Mouse (Mus musculus) midbrain, embryonic 13.5 days (tissue): ENCODE measurements at regions not wholly inside any gene's neighbourhood (a gene's known extent, or its start where the extent isn't known, plus 50 kb on each side); places are given as distances from the start of the nearest gene placed in this dataset.

Experiments
- ATAC-seq: fragments of 200-750 bp; cut with Nextera tagmentation; 2 replicates; pipeline ENCODE4 v1.8.0; 2017; ENCODE audit warnings: mild to moderate bottlenecking, moderate TSS enrichment, moderate library complexity
- H3K27ac ChIP-seq: fragments of 300-500 bp; sonication (generic); 2 replicates; pipeline ENCODE4 v1.5.1; 2015; ENCODE audit warnings: inconsistent platforms, mild to moderate bottlenecking, moderate library complexity
- H3K27me3 ChIP-seq: fragments of 300-500 bp; sonication (generic); 2 replicates; pipeline ENCODE4 v1.6.1; 2015; ENCODE audit warnings: mild to moderate bottlenecking, inconsistent platforms
- H3K36me3 ChIP-seq: fragments of 300-500 bp; sonication (generic); 2 replicates; pipeline ENCODE4 v1.6.1; 2015; ENCODE audit warnings: mild to moderate bottlenecking, inconsistent platforms
- H3K4me1 ChIP-seq: fragments of 300-500 bp; sonication (generic); replicated peaks from 2 replicates; pipeline ENCODE4 v1.6.1; 2015; ENCODE audit warnings: inconsistent platforms
- H3K4me2 ChIP-seq: fragments of 300-500 bp; sonication (generic); replicated peaks from 2 replicates; pipeline ENCODE4 v1.6.1; 2015; ENCODE audit warnings: moderate library complexity, mild to moderate bottlenecking, inconsistent platforms
- H3K4me3 ChIP-seq: fragments of 300-500 bp; sonication (generic); replicated peaks from 2 replicates; pipeline ENCODE4 v1.5.1; 2015; ENCODE audit warnings: mild to moderate bottlenecking, inconsistent platforms
- H3K9ac ChIP-seq: fragments of 300-500 bp; sonication (generic); replicated peaks from 2 replicates; pipeline ENCODE4 v1.6.1; 2015; ENCODE audit warnings: mild to moderate bottlenecking, inconsistent platforms
- H3K9me3 ChIP-seq: fragments of 300-500 bp; sonication (generic); 2 replicates; pipeline ENCODE4 v1.6.1; 2016; ENCODE audit warnings: mild to moderate bottlenecking, inconsistent platforms
- WGBS: fragments of 180-500 bp; shearing (Covaris S2); methylation state at CpG from one replicate; pipeline ENCODE4 v1.1.7; 2015; 5-methylcytosine and 5-hydroxymethylcytosine counted together

GRCm38 (mm10) chr9:69899371-69899770 lies 89.9 kb upstream of the Bnip2 start:
- H3K4me2 ChIP-seq = peak overlapping the region; percentile 37
- ATAC-seq = no peak
- H3K27me3 ChIP-seq = peaks cover 6% of the 10 kb centered on the region; the same call in 1 of the 2 replicates
- no peaks in the 10 kb centered on the region for H3K9me3 ChIP-seq
- H3K4me1 ChIP-seq = peaks cover 31% of the 10 kb centered on the region
- H3K9ac ChIP-seq = no peak overlapping the region
- H3K4me3 ChIP-seq = no peak overlapping the region
- no peak overlapping the region for H3K27ac ChIP-seq
- H3K36me3 ChIP-seq = no peaks in the 10 kb centered on the region
- 14% methylated on average over 11 of the region's 11 CpGs for WGBS

- Histone ChIP-seq H3K4me1 (peaks cover 31% of the 10 kb centered on the region), H3K4me3 (no peak overlapping the region), H3K4me2 (no peak overlapping the region), H3K27me3 (peaks cover 6% of the 10 kb centered on the region; the same call in 1 of the 2 replicates), H3K36me3 (no peaks in the 10 kb centered on the region), H3K27ac (no peak overlapping the region), H3K9me3 (no peaks in the 10 kb centered on the region), H3K9ac (no peak overlapping the region)
- WGBS = 73% methylated on average over 6 of the region's 6 CpGs
- ATAC-seq = no peak
These were observed 88.4 kb upstream of the Bnip2 start for GRCm38 (mm10) chr9:69900871-69901270.

DNA sequence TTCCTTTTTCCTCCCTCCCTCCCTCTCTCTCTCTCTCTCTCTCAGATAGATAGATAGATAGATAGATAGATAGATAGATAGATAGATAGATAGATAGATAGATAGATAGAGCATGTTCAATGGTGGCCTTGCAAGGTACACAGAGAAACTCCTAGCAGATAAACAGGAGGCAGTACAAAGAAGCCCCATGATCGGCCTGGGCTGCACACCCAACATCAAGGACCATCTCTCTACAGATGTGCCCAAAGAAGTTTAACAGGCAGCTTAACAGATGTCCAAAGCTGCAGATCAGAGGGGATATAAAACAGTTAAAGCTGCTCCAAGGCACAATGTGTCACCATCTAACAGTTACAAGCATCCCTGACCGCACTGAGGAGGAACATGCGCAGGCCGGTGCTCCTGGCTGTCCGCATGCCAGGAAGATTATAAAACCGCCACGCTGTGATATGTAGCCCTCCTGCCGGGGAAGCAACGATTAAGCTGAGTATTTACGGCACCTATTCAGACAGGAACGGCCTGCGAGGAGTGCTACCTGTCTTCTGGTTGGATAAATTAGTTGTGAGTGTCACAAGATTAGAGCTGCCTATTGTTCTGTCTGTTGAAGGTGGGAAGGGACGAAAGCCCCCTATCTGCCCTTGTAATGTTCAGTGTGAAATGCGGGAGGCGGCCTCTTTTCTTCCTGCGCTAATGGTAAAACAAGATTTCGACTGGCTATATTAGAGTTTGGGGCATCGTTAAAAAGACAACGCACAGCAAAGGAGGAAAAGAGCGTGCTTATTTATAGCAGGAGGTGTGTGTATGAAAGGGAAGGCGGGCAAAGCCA lies 81.9 kb upstream of the Bnip2 start:
- Histone ChIP-seq H3K4me2 (peak overlapping the region; percentile 40), H3K27me3 (peaks cover 4% of the 10 kb centered on the region; the same call in 1 of the 2 replicates), H3K4me1 (peaks cover 9% of the 10 kb centered on the region), H3K27ac (peak overlapping the region; percentile 55), H3K36me3 (no peaks in the 10 kb centered on the region), H3K9me3 (no peaks in the 10 kb centered on the region), H3K4me3 (no peak overlapping the region; the same call in 1 of the 2 replicates), H3K9ac (no peak overlapping the region)
- ATAC-seq = peak; percentile 66; the same call in 1 of the 2 replicates
- WGBS = 26% methylated on average over 21 of the region's 21 CpGs

DNA sequence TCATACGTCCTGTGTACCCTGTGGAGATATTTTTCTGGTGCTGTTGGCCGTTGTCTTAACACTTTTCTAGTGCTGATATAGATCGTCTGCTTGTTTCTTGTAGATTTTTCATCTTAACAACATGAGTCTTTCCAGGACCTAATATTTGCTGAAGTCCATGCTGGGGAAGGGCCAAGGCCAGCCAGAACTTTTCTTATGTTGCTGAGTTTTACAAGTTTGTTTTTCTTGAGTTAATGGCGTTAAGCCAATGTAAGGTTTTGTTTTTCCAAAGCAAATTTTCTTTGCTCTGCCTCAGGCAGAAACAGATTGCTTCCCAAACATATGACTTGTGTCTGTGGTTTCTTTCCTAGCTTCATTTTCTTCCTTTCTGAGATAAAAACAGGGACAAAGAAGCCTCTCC lies 78.6 kb upstream of the Bnip2 start:
- no peak for ATAC-seq
- 86% methylated on average over 4 of the region's 4 CpGs for WGBS
- H3K9me3 ChIP-seq = no peaks in the 10 kb centered on the region
- H3K36me3 ChIP-seq = no peaks in the 10 kb centered on the region
- no peak overlapping the region for H3K27ac ChIP-seq
- H3K27me3 ChIP-seq = peaks cover 4% of the 10 kb centered on the region; the same call in 1 of the 2 replicates
- no peak overlapping the region for H3K4me2 ChIP-seq
- H3K4me1 ChIP-seq = peaks cover 9% of the 10 kb centered on the region
- no peak overlapping the region for H3K4me3 ChIP-seq
- H3K9ac ChIP-seq = no peak overlapping the region

DNA sequence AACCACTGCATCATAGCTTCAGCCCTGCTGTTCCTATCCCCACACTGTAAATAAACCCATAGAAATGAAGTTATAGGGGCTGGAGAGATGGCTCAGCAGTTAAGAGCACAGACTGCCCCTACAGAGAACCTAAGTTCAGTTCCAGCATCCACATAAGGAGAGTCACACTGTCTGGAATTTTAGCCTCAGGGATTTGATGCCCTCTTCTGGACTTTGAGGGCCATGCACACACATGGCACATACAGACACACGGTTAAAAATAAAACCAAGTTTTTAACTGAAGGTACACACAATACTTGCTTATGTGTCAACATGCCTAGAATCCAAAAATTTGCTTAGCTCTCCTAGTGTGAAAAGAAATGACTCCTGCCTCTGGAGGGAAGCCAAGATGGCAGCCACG lies 61.1 kb upstream of the Bnip2 start:
- 66% methylated on average over 2 of the region's 2 CpGs for WGBS
- Histone ChIP-seq H3K9me3 (no peaks in the 10 kb centered on the region), H3K4me3 (no peak overlapping the region), H3K27me3 (no peaks in the 10 kb centered on the region), H3K4me1 (peaks cover 8% of the 10 kb centered on the region; the same call in 1 of the 2 replicates), H3K9ac (no peak overlapping the region), H3K36me3 (no peaks in the 10 kb centered on the region), H3K4me2 (no peak overlapping the region), H3K27ac (no peak overlapping the region)
- ATAC-seq = no peak

GRCm38 (mm10) chr9:69937863-69938262 lies 51.4 kb upstream of the Bnip2 start:
- H3K9me3 ChIP-seq = no peaks in the 10 kb centered on the region
- no peak overlapping the region for H3K27ac ChIP-seq
- H3K4me3 ChIP-seq = no peak overlapping the region
- no peak overlapping the region for H3K4me2 ChIP-seq
- H3K4me1 ChIP-seq = no peaks in the 10 kb centered on the region
- no peak for ATAC-seq
- H3K36me3 ChIP-seq = no peaks in the 10 kb centered on the region
- WGBS = 88% methylated on average over 3 of the region's 3 CpGs
- H3K27me3 ChIP-seq = no peaks in the 10 kb centered on the region
- no peak overlapping the region for H3K9ac ChIP-seq
